Mouse (Mus musculus) kidney, embryonic 16.5 days (tissue): ENCODE data around the gene Adgrl1. TPM values are rescaled to one million over a fixed set of nuclear protein-coding genes. Genes with fewer than 3 reads are reported as not detected.
"Not testable (repeated sequence)": the region's sequence is repeated elsewhere in the genome, so short reads cannot be mapped to it uniquely, and the experiment has no call there.

ENCODE experiments used
- ATAC-seq: fragments of 200-750 bp; cut with Nextera tagmentation; 2 replicates; pipeline ENCODE4 v1.8.0; 2017; ENCODE audit warnings: moderate TSS enrichment; ENCODE audit not compliant: low FRiP score, low TSS enrichment
- H3K27ac ChIP-seq: fragments of 300-500 bp; sonication (generic); 2 replicates; pipeline ENCODE4 v1.5.1; 2014; ENCODE audit warnings: low read length
- H3K27me3 ChIP-seq: fragments of 300-500 bp; sonication (generic); 2 replicates; pipeline ENCODE4 v1.6.1; 2014; ENCODE audit warnings: low read length, control low read depth, mixed read lengths; ENCODE audit not compliant: insufficient read depth
- H3K36me3 ChIP-seq: fragments of 300-500 bp; sonication (generic); 2 replicates; pipeline ENCODE4 v1.6.1; 2014; ENCODE audit warnings: low read length, control low read depth, mixed read lengths; ENCODE audit not compliant: insufficient read depth
- H3K4me1 ChIP-seq: fragments of 300-500 bp; sonication (generic); 2 replicates; pipeline ENCODE4 v1.6.1; 2014; ENCODE audit warnings: low read length, control low read depth, mixed read lengths; ENCODE audit not compliant: insufficient read depth
- H3K4me2 ChIP-seq: fragments of 300-500 bp; sonication (generic); replicated peaks from 2 replicates; pipeline ENCODE4 v1.6.1; 2014; ENCODE audit warnings: low read depth, low read length
- H3K4me3 ChIP-seq: fragments of 300-500 bp; sonication (generic); 2 replicates; pipeline ENCODE4 v1.5.1; 2014; ENCODE audit warnings: mild to moderate bottlenecking, low read length
- H3K9ac ChIP-seq: fragments of 300-500 bp; sonication (generic); replicated peaks from 2 replicates; pipeline ENCODE4 v1.6.1; 2014; ENCODE audit warnings: low read length
- H3K9me3 ChIP-seq: fragments of 300-500 bp; sonication (generic); 2 replicates; pipeline ENCODE4 v1.6.1; 2016; ENCODE audit warnings: low read length, control low read depth
- WGBS: fragments of 180-500 bp; shearing (Covaris S2); extraction: QIAGEN DNeasy Blood & Tissue Kit; methylation state at CpG from one replicate; pipeline ENCODE4 v1.1.7; 2014; 5-methylcytosine and 5-hydroxymethylcytosine counted together
- microRNA-seq: library from miRNA; unstranded; fragments of <30 nt; microRNA quantifications from one replicate; pipeline ENCODE4, GENCODE M21; 2016
- polyA plus RNA-seq: library from polyadenylated mRNA; unstranded; fragments of >200 nt; fragmentation: Nextera tagmentation; extraction: Ambion mirVana; gene quantifications from 2 replicates; pipeline ENCODE4 v1.2.1, GENCODE M21; 2015

Adgrl1 gene
- polyA plus RNA-seq, 1 experiment from 2014 or later, result 19.6 TPM

GRCm38 (mm10) chr8:83980250-83980649 is 80.3 kb downstream of the Adgrl1 start:
- Histone ChIP-seq H3K4me2 (no peak overlapping the region), H3K27me3 (no peaks in the 10 kb centered on the region), H3K9me3 (no peaks in the 10 kb centered on the region; the same call in 1 of the 2 replicates), H3K4me3 (no peak overlapping the region), H3K36me3 (peaks cover 42% of the 10 kb centered on the region), H3K4me1 (peaks cover 13% of the 10 kb centered on the region), H3K9ac (no peak overlapping the region), H3K27ac (no peak overlapping the region)
- 84% methylated on average over 1 of the region's 1 CpGs for WGBS
- ATAC-seq, result no peak

- Histone ChIP-seq H3K4me1 (peaks cover 13% of the 10 kb centered on the region), H3K9me3 (no peaks in the 10 kb centered on the region; the same call in 1 of the 2 replicates), H3K9ac (no peak overlapping the region), H3K4me3 (no peak overlapping the region), H3K4me2 (no peak overlapping the region), H3K27ac (no peak overlapping the region), H3K27me3 (no peaks in the 10 kb centered on the region), H3K36me3 (peaks cover 45% of the 10 kb centered on the region)
- 84% methylated on average over 8 of the region's 8 CpGs for WGBS
- ATAC-seq, result no peak
These were observed 80.9 kb downstream of the Adgrl1 start for GRCm38 (mm10) chr8:83980845-83981244.

GRCm38 (mm10) chr8:83981533-83981932 is 81.6 kb downstream of the Adgrl1 start:
- 97% methylated on average over 7 of the region's 7 CpGs for WGBS
- Histone ChIP-seq H3K36me3 (peaks cover 51% of the 10 kb centered on the region), H3K9me3 (no peaks in the 10 kb centered on the region; the same call in 1 of the 2 replicates), H3K4me2 (no peak overlapping the region), H3K4me3 (no peak overlapping the region), H3K9ac (no peak overlapping the region), H3K4me1 (peaks cover 13% of the 10 kb centered on the region), H3K27ac (no peak overlapping the region), H3K27me3 (no peaks in the 10 kb centered on the region)
- no peak for ATAC-seq

- H3K4me2 ChIP-seq, result no peak overlapping the region
- peaks cover 6% of the 10 kb centered on the region for H3K4me1 ChIP-seq
- no peak overlapping the region for H3K4me3 ChIP-seq
- H3K27me3 ChIP-seq, result no peaks in the 10 kb centered on the region
- ATAC-seq, result no peak
- H3K36me3 ChIP-seq, result peaks cover 60% of the 10 kb centered on the region
- H3K27ac ChIP-seq, result no peak overlapping the region
- no peak overlapping the region for H3K9ac ChIP-seq
- WGBS, result 80% methylated on average over 4 of the region's 4 CpGs
- no peaks in the 10 kb centered on the region; the same call in 1 of the 2 replicates for H3K9me3 ChIP-seq
These were observed 82.5 kb downstream of the Adgrl1 start for GRCm38 (mm10) chr8:83982449-83982848.

GRCm38 (mm10) chr8:83983222-83983621 is 83.3 kb downstream of the Adgrl1 start:
- H3K27me3 ChIP-seq, H3K27ac ChIP-seq, H3K4me1 ChIP-seq, H3K4me2 ChIP-seq, H3K4me3 ChIP-seq, ATAC-seq, H3K9ac ChIP-seq, H3K9me3 ChIP-seq: not testable (repeated sequence)
- H3K36me3 ChIP-seq, result peaks cover 68% of the 10 kb centered on the region
- 98% methylated on average over 2 of the region's 2 CpGs for WGBS

GRCm38 (mm10) chr8:83989243-83989642 is 89.3 kb downstream of the Adgrl1 start:
- peaks cover 73% of the 10 kb centered on the region for H3K36me3 ChIP-seq
- no peak overlapping the region for H3K4me3 ChIP-seq
- no peak for ATAC-seq
- no peaks in the 10 kb centered on the region for H3K27me3 ChIP-seq
- no peak overlapping the region for H3K9ac ChIP-seq
- H3K9me3 ChIP-seq, result no peaks in the 10 kb centered on the region
- H3K4me1 ChIP-seq, result no peaks in the 10 kb centered on the region
- H3K27ac ChIP-seq, result no peak overlapping the region
- WGBS, result 86% methylated on average over 7 of the region's 7 CpGs
- H3K4me2 ChIP-seq, result no peak overlapping the region

- Histone ChIP-seq H3K36me3 (peaks cover 70% of the 10 kb centered on the region), H3K4me3 (no peak overlapping the region), H3K9ac (no peak overlapping the region), H3K9me3 (no peaks in the 10 kb centered on the region), H3K27me3 (no peaks in the 10 kb centered on the region), H3K4me2 (no peak overlapping the region), H3K27ac (no peak overlapping the region), H3K4me1 (no peaks in the 10 kb centered on the region)
- 93% methylated on average over 14 of the region's 14 CpGs for WGBS
- ATAC-seq, result no peak
These were observed 90.3 kb downstream of the Adgrl1 start for GRCm38 (mm10) chr8:83990170-83990569.

Small RNA genes lying within 50 kb of the gene (microRNA-seq; reads per million reads assigned to microRNA genes)
- not detected for gene Gm44330
- gene Gm44450, result not detected

Other genes with a start within 250 kb of the Adgrl1 start
- gene Gipc1, start 247.4 kb upstream of the Adgrl1 start, polyA plus RNA-seq, result 227 and 237 TPM in 2 replicates
- 3.1 and 4.0 TPM in 2 replicates for gene Ptger1, start 233.4 kb upstream of the Adgrl1 start, polyA plus RNA-seq
- 31.3 and 33.6 TPM in 2 replicates for gene Pkn1, start 200.9 kb upstream of the Adgrl1 start, polyA plus RNA-seq
- 197 and 211 TPM in 2 replicates for gene Ddx39, start 184.9 kb upstream of the Adgrl1 start, polyA plus RNA-seq
- gene Adgre5, start 158.8 kb upstream of the Adgrl1 start, polyA plus RNA-seq, result 40.7 and 42.5 TPM in 2 replicates
- 0.85 and 1.0 TPM in 2 replicates for gene Gm10644, start 55.1 kb downstream of the Adgrl1 start, polyA plus RNA-seq
- 58.2 and 65.1 TPM in 2 replicates for gene Asf1b, start 55.4 kb downstream of the Adgrl1 start, polyA plus RNA-seq
- gene Prkaca, start 72.9 kb downstream of the Adgrl1 start, polyA plus RNA-seq, result 105 and 143 TPM in 2 replicates
- gene Samd1, start 97.6 kb downstream of the Adgrl1 start, polyA plus RNA-seq, result 9.4 and 11.6 TPM in 2 replicates
- 0.51 and 1.1 TPM in 2 replicates for gene 1700067K01Rik, start 101.4 kb downstream of the Adgrl1 start, polyA plus RNA-seq
- 7.5 and 9.0 TPM in 2 replicates for gene 2210011C24Rik, start 112.1 kb downstream of the Adgrl1 start, polyA plus RNA-seq
- 15.5 and 16.7 TPM in 2 replicates for gene Palm3, start 121.4 kb downstream of the Adgrl1 start, polyA plus RNA-seq
- 2.9 TPM in 2 replicates for gene Il27ra, start 142.5 kb downstream of the Adgrl1 start, polyA plus RNA-seq
- not detected in 2 replicates for gene Rln3, start 144.9 kb downstream of the Adgrl1 start, polyA plus RNA-seq
- gene Gm10643, start 165.0 kb downstream of the Adgrl1 start, polyA plus RNA-seq, result 1.2 TPM in 2 replicates
- gene Rfx1, start 166.7 kb downstream of the Adgrl1 start, polyA plus RNA-seq, result 10.5 and 11.2 TPM in 2 replicates
- gene Dcaf15, start 204.7 kb downstream of the Adgrl1 start, polyA plus RNA-seq, result 11.0 and 11.3 TPM in 2 replicates
- gene Podnl1, start 225.9 kb downstream of the Adgrl1 start, polyA plus RNA-seq, result 0.24 and 0.30 TPM in 2 replicates
- gene Cc2d1a, start 247.8 kb downstream of the Adgrl1 start, polyA plus RNA-seq, result 29.0 and 31.1 TPM in 2 replicates
- 1.7 and 1.9 TPM in 2 replicates for gene 4930432K21Rik, start 247.9 kb downstream of the Adgrl1 start, polyA plus RNA-seq